Mouse (Mus musculus) embryo, embryonic 10 days (tissue): ENCODE measurements around the gene Bhlha9.
"Not testable (repeated sequence)": the region's sequence is repeated elsewhere in the genome, so short reads cannot be mapped to it uniquely, and the experiment has no call there.

ENCODE experiments used
- DNase-seq: peaks from one replicate; pipeline ENCODE4 v3.0.0-alpha.2; 2015; ENCODE audit warnings: low spot score

The Bhlha9 gene

DNA sequence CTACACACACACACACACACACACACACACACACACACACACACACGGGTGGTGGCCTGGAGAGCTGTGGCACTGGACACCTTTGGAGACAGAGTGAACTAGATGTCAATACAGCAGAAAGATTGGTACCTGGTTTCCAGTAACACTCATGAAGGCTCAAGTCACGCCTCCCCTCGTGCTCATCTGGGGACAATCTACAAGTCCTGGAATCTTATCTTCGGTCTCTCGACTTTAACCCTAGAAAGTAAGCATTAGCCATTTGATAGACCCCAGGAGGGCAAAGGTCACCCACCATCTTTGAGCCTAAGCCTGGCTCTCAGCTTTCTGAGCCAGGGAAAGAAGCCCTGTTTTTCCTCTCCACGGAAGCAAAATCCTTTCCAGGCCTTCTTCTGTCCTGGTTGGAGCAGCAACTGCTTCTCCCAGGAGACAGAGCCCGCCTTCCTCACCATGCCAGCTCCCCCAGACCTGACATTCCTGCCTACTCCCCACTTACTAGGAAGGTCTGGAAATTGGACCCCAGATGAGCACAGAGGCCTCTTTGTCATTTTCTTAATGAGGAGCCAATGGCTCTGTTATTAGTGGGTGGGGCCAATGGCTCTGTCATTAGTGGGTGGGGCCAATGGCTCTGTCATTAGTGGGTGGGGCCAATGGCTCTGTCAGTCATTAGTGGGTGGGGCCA, 10.3 kb upstream of the Bhlha9 start:
- DNase-seq: no peak

DNA sequence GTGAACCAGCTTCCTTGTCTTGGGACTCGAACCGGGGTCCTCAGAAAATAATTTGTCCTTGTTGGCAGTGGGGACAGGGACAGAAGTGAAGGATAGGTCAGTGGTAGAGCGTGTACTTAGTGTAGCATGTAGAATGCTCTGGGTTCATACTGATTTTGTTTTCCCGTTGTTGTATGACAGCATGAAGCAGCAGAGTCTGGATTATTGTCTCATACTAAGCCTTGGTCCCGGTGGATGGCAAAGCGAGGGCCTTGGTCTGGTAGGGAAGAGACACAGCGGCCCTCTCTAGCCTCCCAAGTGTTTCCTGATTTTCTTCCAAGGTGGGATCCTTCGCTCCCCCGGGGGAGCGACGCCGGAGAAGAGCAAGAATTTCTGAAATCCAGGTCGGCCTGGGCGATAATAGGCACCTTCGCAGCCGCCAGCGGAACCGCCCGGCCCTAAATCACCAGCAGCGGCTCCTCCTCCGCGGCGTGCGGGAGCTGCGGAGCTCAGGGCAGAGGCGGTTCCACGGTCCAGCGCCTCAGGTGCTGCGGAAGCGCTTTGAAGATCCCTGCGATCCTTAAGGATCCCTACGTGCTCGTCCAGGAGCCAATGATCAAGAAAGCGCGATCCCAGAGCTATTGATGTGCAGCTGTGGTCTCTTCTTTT, 6.1 kb upstream of the Bhlha9 start:
- peak; percentile 39 for DNase-seq

DNA sequence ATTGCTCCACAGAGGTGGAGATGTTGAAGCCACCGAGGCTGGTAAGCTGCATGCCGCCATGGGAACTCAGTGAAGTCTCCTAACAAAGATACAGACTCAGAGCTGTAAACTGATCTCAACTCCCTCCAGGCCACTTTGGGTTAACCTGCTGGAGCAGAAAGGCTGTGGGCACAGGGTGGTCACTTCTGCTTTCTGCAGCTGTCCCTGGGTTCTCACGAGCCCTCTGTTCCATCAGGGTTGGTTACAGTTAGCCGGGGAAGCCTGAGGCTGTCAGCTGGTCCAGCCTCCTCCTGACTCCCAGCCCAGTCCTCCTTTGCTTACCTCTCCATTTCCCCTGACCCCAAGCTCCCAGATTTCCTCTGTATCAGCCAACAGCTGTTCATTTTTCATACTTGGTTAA, 4.5 kb upstream of the Bhlha9 start:
- DNase-seq: no peak

DNA sequence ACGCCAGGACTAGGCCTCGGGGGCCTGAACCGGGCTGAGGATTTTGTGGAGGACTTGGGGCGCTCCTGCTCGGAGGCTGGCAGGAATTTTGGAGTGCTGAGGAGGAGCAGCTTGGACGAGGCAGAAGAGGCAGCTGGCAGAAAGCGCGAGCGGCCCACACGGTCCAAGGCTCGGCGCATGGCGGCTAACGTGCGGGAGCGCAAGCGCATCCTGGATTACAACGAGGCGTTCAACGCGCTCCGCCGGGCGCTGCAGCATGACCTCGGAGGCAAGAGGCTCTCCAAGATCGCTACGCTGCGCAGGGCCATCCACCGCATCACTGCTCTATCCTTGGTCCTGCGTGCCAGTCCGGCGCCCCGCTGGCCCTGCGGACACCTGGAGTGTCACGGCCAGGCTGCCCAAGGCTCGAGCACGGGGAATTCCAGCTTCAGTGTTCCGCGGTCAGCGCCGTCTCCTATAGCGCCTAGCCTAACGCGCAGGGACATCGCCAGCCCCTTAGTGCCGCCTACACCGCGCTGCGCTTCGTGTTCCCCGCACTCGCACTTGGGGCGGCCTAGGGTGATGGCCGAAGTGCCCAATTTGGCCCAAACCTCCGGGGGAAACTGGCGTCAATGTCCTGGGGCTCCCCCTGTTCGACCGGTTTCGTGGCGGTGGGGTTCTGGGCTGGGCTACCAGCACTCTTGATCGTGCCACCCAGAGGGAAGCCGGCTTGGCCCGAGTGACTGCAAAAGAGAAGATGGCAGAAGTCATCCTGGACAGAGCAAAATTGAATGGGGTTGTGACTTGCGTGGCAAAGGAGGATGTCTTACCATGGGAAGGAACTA, 503 bp downstream of the Bhlha9 start:
- DNase-seq: peak; percentile 61

DNA sequence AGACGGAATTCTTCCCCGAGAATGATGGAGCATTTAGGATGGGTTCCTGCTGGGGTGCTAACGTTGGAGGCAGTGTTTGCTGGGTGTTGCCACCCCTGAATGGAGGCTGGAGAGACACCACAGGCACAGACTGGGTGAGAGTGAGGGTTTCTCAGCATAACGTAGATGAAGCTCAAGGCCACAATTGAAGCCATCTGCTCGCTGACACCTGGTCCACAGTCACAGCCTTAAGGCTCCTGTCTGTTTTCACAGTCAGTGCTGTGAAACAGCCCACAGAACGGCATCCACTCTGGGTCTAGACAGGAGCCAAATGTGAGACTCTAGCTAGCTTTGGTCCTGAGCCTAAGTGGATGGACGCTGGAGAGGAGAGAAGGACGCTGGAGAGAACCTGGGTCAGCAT, 1.9 kb downstream of the Bhlha9 start:
- DNase-seq: no peak

DNA sequence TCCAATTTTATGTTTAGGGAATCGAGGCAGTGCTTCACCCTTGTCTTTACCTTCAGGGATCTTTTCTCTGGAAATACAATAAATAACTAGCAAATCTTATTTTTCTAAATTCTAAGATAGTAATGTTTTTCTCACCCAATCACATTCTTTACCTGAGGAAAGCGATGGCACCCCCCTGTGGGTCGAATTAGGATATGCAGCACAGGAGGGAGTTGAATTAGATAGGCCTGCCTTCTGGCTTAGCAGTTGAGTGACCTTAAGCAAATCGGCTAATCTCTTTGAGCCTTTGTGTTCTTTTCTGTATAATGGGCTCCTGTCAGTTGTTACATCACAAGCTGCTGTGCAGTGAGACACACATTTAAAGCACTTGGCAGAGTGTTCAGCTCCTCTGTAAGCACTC, 2.4 kb downstream of the Bhlha9 start:
- peak; percentile 24 for DNase-seq

DNA sequence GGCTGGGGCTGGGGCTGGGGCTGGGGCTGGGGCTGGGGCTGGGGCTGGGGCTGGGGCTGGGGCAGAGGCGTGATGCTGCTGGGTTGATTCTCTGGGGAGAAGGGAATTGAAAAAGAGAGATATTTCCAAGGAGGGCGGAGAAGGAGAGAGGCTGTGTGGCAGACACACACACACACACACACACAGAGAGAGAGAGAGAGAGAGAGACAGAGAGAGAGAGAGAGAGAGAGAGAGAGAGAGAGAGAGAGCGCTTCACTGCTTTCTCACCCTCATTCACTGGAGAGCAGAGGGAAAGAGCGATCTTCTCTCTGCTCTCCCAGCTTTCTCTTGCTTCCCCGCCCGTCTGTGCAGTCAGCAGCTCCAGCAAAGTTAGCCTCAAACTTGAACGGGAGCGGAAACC, 7.2 kb downstream of the Bhlha9 start, which contains the start of gene Trarg1:
TSS of gene Trarg1 (plus strand) at position 301 of the 400 bp plus-strand sequence.
- DNase-seq: not testable (repeated sequence)

DNA sequence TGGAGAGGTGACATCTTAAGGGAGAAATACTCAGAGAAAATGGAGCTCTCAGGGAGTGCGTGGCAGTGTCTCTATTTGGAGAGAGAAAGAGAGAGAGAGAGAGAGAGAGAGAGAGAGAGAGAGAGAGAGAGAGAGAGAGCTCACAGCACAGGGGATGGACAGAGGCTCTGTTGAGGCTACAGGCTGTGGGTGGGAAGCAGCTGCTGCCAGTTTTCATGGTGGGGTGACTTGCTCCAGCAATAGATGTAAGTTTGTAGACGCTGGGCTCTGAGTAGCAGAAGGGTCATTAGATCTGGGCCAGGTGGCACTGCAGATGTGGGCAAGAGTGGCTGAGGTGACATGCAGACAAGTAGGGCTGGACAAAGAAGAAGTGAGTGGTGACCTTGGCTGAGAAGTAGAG, 13.3 kb downstream of the Bhlha9 start:
- DNase-seq: no peak

DNA sequence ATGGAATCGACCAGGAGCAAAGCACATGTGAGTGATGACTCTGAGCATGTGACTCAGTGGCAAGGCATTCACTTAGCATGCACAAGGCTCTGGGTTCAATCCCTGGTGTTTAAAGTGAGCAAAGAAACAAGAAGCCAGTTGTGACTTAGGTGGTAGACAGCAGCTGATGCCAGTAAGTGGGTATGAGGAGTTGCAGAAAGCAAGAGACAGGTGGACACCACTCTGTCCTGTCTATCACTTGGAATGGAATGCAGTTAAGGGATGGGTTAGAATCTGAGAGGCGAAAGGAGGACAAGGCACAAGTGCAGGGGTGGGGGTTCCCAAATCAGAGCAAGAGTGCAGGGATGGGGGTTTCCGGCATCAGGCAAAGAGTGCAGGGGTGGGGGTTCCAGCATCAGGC, 19.8 kb downstream of the Bhlha9 start:
- no peak for DNase-seq

DNA sequence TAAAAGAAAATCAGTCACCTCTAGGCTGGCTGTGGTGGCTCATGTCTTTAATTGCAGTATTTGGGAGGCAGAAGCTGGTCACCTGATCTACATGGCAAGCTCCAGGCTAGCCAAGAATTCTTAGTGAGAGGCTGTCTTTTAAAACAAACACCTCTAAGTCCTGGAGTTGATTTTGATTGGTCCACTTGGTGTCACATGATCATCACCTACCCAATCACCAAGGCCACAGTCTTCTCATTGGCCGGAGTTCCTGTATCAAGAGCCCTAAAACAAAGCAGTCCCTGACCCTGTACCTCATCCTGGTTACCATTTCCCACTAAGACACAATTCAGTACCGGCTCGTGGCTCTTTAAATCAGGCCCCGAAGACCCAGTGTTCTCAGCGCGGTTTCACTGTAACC, 23.5 kb downstream of the Bhlha9 start:
- no peak for DNase-seq

DNA sequence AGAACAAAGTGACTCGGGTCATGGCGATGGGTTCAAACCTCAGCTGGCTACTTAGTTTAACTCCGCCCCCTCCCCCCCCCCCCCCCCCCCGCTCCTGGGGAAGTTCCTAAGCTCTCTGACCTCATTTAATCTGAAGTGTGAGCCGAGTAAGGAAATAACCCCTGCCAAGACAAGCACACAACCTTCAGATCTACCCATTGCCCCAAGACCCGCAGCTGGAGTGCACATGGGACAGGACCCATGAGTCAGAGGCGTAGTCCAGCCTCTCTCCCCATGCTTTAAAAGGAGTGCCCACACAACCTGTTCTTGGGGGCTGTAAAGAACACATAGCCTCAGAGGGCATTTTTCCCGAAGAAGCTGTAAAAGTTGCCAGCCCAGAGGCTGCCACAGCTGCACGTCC, 27.4 kb downstream of the Bhlha9 start:
- DNase-seq: no peak

DNA sequence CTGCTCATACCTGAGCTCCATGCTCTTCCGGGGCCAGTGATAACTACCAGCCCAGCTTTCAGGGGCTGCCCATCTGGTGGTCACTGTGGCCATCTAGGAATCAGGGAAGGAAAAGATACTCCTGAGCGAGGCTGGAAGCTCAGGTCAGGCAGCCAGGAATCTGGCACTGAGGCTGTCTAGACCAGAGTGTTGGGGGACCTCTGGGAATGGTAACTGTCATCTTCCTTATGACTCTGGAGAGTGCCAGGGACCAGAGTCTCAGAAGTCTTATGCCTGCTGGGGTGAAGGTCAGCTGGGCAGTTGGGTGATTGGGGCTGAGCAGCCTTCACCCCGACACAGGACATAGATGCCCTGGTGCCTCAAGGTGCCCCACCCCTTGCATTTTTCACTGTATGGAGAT, 35.4 kb downstream of the Bhlha9 start:
- no peak for DNase-seq

DNA sequence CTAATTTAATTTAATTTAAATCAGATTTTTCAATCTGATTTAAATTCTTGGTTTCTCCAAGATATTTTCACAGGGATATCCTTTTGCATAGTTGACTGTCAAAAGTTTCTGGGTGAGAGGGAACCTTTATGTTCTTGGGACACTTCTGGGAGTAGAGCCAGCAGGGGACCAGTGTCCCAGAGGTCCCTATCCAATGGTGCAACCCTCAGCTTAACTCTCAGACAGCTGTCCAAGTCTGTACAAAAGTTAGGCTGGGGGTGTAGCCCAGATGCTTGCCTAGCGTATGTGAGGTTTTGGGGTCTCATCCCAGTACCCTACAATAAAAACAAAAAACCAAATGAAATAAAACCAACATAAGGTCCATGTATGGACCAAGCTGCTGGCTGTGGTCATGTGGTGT, 35.8 kb downstream of the Bhlha9 start:
- no peak for DNase-seq

DNA sequence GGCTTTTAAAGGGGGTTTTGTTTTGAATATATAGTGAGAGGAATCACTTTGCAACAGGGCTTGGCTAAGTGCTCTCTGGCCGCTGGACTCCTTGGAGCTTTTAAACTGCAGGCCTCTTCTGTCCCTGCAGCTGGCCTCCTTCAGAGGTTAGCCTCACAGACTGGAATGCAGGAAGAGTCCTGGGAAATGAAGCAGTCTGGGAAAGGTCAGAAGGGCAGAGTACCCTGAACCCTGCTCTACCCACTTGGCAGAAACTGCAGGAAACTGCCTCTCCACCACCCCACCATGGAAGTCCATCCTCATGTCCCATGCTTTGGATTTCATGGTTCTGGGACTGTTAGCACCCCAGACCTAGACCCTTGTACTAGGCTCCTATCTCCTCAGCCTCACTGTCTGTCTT, 36.6 kb downstream of the Bhlha9 start:
- DNase-seq: peak; percentile 53

DNA sequence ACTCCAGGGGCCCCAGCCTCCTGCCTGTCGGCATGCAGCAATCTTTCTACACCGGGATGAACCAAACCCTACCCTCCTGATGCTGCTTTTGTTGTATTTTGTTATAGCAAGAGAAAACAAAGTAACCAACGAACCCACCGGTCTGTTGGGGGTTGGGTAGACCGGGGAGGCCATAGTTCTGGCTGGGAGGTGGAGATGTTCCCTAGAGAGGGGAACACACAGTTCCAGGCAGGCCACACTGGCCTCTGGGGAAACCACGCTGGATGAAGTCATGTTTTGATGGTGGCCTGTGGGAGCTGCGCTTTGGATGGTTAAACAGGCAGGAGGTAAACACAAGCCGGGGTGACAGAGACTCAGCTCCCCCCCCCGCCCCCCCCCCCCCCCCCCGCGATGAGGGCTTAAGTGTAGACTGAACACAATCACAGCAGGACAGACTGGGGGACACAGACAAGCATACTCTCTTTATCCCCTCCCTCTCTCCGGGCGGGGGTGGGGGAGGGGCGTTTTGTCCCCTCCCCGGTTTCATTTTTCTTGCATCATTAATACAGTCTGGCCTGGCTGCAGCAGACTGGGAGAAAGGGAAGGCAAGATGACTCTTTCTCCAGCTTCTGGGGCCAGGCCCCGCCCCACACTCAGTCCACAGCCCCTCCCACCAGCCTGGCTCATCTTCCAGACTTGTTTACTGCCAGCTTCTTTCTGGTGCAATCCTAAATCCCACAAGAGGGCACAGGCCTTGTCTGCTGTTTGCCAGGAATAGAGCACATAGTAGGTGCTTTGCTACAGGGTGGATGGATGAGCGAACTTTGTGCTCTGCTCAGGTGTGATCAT, 37.6 kb downstream of the Bhlha9 start:
- DNase-seq: peak; percentile 53

DNA sequence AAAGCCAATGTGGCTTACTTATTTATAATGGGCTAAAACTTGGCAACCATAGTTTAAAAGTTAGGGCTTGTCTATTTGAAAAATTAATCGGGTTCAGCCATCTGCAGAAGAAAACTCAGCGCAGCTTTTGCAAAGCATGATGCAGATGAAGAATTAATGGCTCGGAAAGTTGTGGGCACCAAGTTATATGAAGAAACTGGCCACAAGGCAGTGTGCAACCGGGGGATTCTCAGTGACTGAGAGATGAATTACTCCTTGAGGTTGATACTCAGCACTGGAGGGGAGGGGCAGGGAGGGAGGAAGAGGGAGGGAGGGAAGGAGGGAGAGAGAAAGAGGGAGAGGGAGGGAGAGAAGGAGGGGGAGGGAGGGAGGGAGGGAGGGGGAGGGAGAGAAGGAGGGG, 44.7 kb downstream of the Bhlha9 start:
- no peak for DNase-seq
